Mouse (Mus musculus): ENCODE measurements around the gene Cnksr3.

DNA sequence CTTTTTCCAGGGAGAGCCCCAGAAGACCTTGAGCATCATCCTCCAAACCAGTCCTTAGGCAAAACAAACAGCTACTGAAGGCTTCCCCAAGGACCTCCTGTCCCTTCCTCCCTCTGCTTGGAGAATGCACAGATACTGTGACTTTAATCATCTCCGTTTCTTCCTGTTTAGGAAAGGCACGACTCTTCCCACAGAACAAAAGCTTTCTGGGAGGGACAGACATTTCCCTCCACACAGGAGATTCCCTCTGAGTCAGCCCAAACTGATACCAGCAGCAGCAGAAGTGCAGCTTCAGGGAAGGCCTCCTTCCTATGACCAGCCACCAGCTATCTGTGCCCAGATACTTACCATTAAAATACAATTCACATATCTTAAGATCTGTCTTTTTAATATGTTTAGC, 37.6 kb downstream of the Cnksr3 start:
- TF ChIP-seq POLR2A (IDR thresholded peaks at IDR 0.05; ENCODE audit: low read depth, low read length) (no peak), CTCF (conservative IDR thresholded peaks at IDR 0.05; ENCODE audit: insufficient read depth, insufficient read length, low read depth, low read length) (no peak)

Measured in kidney, adult 2 months (tissue).